Comparison of ENCODE assay signal across 7 mouse cellular contexts in genomic region chr17:24168590-24169277, GRCm38 (mm10). TPM values are rescaled to one million over a fixed set of nuclear protein-coding genes. Genes with fewer than 3 reads are reported as not detected.
DNase-seq lines count a peak whose midpoint lies in the region; ATAC-seq lines count a peak whose summit lies in the region.

No protein-coding gene starts in this region.

- H3K27me3 ChIP-seq in hindbrain, embryonic 11.5 days (ENCODE audit: control insufficient read depth, insufficient read depth, low read length): no peaks in the 10 kb centered on the region

- H3K4me2 ChIP-seq in hindbrain, embryonic 11.5 days (replicated peaks; ENCODE audit: low read depth, low read length): peak overlapping the region; percentile 56

- peak overlapping the region; percentile 87 for H3K4me3 ChIP-seq in hindbrain, embryonic 11.5 days (ENCODE audit: low read depth, low read length)

- DNase-seq in R1 (ENCODE audit: low read depth, low spot score): peak; percentile 83
- DNase-seq in cerebellum, adult 8-10 months: peak; percentile 73
- DNase-seq in hindbrain, embryonic 11.5 days (ENCODE audit: low spot score): peak; percentile 82
- DNase-seq in left cerebral cortex, adult 18-20 months (ENCODE audit: low spot score in 2 of 2): peak; percentile 66 to 74
- peak; percentile 65 to 74 for DNase-seq in lung, postnatal 4 days
- DNase-seq in right cerebral cortex, postnatal 10 days (ENCODE audit: low spot score in 2 of 2): peak; percentile 84 to 87

- WGBS in hindbrain, embryonic 11.5 days: under 1% methylated on average over 40 of the region's 41 CpGs

- peaks cover 7% of the 10 kb centered on the region; the same call in 1 of the 2 replicates for H3K4me1 ChIP-seq in hindbrain, embryonic 11.5 days (replicated peaks; ENCODE audit: control insufficient read depth, insufficient read depth, low read length)

- H3K9ac ChIP-seq in hindbrain, embryonic 11.5 days (ENCODE audit: low read depth, low read length): peak overlapping the region; percentile 88

- ATAC-seq in frontal cortex, adult (ENCODE audit: low TSS enrichment): peak; percentile 28; the same call in 1 of the 2 replicates
- ATAC-seq in hindbrain, embryonic 11.5 days (ENCODE audit: low FRiP score): peak; percentile 71

- no peaks in the 10 kb centered on the region for H3K36me3 ChIP-seq in hindbrain, embryonic 11.5 days (ENCODE audit: control insufficient read depth, insufficient read depth, low read length)

- H3K27ac ChIP-seq in hindbrain, embryonic 11.5 days (ENCODE audit: low read depth, low read length): peak overlapping the region; percentile 94

- no peaks in the 10 kb centered on the region for H3K9me3 ChIP-seq in hindbrain, embryonic 11.5 days (ENCODE audit: control insufficient read depth, low read length)

RNA-seq across cellular contexts. Expression of gene Atp6v0c, which starts 0.8 kb away (rescaled TPM):
- 499 and 514 TPM in 2 replicates for polyA plus RNA-seq in hindbrain, embryonic 11.5 days (2014; fragmentation: Nextera tagmentation; extraction: Ambion mirVana)
- total RNA-seq in left cerebral cortex, adult 18-20 months (2021): 1,000 to 10,000 TPM; 1,209 to 1,218 TPM

RNA-seq across cellular contexts. Expression of gene Amdhd2, which starts 5.2 kb away (rescaled TPM):
- 31.1 and 33.1 TPM in 2 replicates for polyA plus RNA-seq in hindbrain, embryonic 11.5 days (2014; fragmentation: Nextera tagmentation; extraction: Ambion mirVana)
- total RNA-seq in left cerebral cortex, adult 18-20 months (2021): 10 to 100 TPM; 27.3 to 38.0 TPM

RNA-seq across cellular contexts. Expression of gene Pdpk1, which starts 18.0 kb away (rescaled TPM):
- polyA plus RNA-seq in hindbrain, embryonic 11.5 days (2014; fragmentation: Nextera tagmentation; extraction: Ambion mirVana): 46.5 and 61.7 TPM in 2 replicates
- total RNA-seq in left cerebral cortex, adult 18-20 months (2021): 100 to 1,000 TPM; 114 to 120 TPM

RNA-seq across cellular contexts. Expression of gene Tbc1d24, which starts 36.6 kb away (rescaled TPM):
- 6.2 and 6.3 TPM in 2 replicates for polyA plus RNA-seq in hindbrain, embryonic 11.5 days (2014; fragmentation: Nextera tagmentation; extraction: Ambion mirVana)
- total RNA-seq in left cerebral cortex, adult 18-20 months (2021): 10 to 100 TPM; 62.8 to 66.6 TPM

RNA-seq across cellular contexts. Expression of gene Ntn3, which starts 40.6 kb away (rescaled TPM):
- 4.4 and 5.0 TPM in 2 replicates for polyA plus RNA-seq in hindbrain, embryonic 11.5 days (2014; fragmentation: Nextera tagmentation; extraction: Ambion mirVana)
- 1 to 10 TPM; 8.1 to 8.5 TPM for total RNA-seq in left cerebral cortex, adult 18-20 months (2021)

Comparison
In these comparisons a context has a peak if more than half of its experiments do, and no peak if none do; other contexts are left out.
1. Peak in every context shown above with its lines: DNase-seq, ATAC-seq, H3K4me3 ChIP-seq and H3K27ac ChIP-seq.